Mouse (Mus musculus) liver, adult (tissue): ENCODE data around the gene Ctso.
A peak's percentile ranks its signal among the peaks of the same experiment; 100 is the strongest.

Source experiments
- GATA4 ChIP-seq: IDR thresholded peaks from 2 replicates; pipeline ENCODE4 v1.6.1; 2014; ENCODE audit warnings: mild to moderate bottlenecking, low read length; ENCODE audit not compliant: insufficient replicate concordance

The Ctso gene

DNA sequence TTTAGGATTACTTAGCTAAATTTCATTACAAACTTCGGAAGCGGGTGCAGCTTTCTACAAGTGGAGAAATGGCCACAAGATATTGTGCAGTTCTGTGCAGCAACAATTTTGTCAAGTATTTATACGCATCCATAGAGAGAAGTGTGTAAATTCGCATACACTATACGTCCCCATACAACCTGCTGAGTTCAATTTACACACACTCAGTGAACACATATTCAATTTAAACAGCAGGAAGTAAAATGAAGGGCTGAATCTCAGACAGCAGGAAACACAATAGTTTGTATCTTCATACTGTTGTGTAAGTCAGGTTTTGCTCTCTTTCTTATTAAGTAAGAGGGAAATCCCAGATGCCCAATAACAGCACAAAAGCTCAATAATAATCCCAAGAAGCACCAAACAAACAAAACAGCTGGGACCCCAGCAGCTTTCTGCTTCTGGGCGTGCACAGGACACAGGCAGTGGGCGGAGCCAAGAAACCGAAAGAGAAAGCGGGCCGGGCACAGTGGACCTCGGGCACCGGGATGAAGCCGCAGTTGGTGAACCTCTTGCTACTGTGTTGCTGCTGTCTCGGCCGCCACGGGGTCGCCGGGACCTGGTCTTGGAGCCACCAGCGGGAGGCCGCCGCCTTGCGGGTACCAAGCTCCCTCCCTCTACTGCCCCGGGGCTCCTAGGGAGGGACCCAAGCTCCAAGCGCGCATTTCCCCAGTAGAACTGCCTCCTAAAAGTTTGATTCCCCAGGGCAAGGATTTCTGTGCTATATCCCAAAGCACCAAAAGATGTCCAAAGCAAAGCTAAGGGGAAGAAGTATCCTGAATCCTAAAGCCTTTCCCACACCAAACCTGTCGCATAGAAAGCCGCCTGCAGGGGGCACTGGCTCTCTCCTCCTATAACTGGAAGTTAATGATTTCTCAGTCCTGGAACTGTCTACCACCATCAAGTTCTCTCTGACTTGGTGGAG, at the start of gene Ctso:
Gene Ctso, plus strand, starts transcription at position 461 of the 961 bp plus-strand sequence.
- no peak for TF ChIP-seq GATA4

DNA sequence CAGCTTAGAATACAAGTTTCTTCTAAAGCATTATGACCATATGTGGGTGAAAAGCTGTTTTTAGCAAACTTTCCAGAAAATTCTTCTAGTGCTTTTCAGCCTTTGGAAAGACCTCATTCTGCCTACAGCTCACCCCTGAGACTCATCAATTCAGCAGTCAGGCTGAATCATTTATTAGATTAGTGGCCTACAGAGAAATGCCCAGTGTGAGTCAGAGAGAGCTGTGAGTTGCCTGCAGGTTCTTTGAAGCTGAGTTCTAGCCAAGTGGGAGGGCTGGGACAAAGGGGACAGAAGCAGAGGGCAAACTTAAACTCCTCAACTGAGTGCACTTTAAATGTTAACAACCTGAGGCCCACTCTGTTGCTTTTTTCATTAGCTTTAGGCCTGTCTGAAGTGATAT, 48.5 kb upstream of the Ctso start:
- no peak for TF ChIP-seq GATA4

DNA sequence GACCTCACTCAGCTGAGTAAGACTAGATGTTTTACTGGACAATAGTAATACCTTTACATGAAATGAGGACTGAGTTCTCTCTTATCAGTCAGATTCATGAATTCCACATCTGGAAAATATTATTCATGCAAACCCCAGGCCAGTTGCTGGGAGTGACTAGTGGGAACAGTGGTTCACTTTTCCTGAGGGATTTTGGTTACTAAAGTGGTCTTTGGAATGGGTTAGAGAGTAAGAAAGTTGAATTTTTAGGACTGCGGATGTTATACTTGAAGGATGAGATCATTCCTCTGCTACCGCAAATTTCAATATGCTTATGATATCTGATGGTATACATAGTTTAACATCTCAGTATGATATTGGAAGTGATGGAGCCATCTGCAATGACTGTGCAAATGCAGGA, 46.8 kb upstream of the Ctso start:
- no peak for TF ChIP-seq GATA4

- no peak for TF ChIP-seq GATA4
Observed at GRCm38 (mm10) chr3:81889137-81889536, 43.3 kb upstream of the Ctso start.

GRCm38 (mm10) chr3:81910286-81911036, 21.9 kb upstream of the Ctso start:
- TF ChIP-seq GATA4: no peak

- no peak for TF ChIP-seq GATA4
Observed at GRCm38 (mm10) chr3:81916030-81916686, 16.2 kb upstream of the Ctso start.

GRCm38 (mm10) chr3:81917354-81917935, 15.0 kb upstream of the Ctso start:
- TF ChIP-seq GATA4: no peak

- TF ChIP-seq GATA4: no peak
Observed at GRCm38 (mm10) chr3:81918215-81918614, 14.2 kb upstream of the Ctso start.

DNA sequence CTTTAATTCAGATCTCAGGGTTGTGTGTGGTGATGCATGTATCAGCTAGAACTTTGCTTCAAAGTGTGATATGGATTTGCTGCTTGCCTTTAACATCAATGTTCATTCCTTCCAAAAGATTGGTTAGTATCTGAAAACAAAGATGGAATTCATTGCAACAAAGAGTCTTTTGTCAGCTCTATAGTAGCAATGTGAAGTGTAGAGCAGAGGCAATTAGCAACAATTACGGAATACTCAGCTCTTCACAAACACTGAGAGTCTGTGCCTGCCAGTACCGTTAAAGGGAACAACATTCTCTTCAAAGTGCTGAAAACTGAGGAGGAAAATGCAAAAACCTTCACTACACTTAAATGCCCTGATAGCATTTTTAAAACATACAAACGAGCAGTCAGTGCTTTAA, 12.7 kb upstream of the Ctso start:
- no peak for TF ChIP-seq GATA4

DNA sequence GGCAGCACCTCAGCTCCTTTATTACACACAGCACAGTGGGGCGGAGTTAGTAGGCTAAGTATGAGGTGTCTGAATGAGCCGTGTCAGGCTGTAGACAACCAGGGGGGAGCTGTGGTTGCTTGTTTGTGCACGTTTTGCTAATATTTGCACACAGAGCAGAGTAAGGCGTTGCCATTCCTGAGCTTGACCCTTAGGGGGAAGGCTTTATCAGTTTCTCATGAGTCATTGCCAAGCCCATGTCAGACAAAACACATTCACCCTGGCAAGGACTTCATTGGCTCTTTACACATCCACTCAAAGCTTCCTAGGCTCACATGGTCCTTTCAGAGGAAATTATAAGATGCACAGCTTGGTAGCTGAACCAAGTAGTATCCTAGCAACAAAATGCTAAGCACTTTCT, 9.5 kb upstream of the Ctso start:
- no peak for TF ChIP-seq GATA4

DNA sequence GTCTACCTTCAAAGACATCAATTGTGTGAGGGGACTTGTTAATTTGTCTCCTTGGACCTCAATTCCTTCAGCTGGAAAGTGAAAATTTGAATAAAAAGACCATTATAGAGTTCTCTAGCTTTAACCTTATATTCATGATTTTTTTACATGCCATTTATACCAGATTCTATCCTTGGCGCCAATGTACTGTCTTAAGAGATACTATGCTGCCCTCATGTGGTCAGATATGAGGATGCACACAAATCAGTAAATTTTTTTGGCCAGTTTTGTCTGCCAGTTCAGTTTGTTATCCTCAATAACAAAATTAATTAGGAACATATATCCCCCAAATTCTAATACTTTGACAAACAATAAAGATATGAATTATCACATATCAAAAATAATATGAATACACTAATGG, 7.5 kb upstream of the Ctso start:
- no peak for TF ChIP-seq GATA4

DNA sequence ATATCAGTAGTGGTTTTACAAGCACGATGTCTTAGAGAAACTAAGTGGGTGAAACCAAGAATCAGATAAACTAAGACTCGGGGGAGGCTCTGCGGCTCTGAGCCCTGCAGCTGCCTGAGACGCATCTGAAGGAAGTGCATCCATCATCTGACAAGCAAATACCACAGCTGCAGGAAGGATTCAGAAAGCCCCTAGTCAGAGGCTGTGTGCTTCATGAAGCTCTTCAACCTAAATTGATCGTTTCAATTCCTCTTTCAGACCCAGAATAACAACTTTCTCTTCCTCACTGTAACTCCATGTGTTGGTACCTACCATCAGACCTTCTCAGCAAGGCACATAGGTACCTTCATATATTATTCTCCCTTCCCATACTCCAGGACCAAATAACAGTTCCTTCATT, 6.5 kb upstream of the Ctso start:
- no peak for TF ChIP-seq GATA4

DNA sequence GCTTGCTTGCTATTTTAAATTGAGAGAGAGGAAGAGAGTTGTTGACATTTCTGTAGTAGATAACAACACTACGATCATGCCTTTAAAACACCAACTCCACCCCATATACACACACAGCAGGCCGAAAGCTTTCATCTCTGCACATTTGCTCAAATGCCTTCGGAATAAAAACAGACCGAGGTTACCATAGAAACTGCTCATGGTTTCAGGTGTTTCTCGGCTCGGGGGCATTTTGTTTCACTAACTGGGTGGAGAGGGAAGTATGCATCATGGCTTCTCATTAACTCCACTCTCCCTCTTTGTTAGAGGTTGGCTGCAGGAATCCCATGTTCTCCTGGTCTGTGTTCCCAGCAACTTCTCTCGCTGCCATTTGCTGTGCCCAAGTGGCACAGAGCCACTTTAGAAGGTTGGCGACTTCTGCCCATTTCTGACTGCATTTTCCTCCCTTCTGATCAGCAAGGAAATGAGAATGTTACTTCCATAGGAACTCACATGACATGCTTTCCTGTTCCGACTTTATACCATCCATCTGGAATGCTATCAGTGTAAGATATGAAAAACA, 5.6 kb upstream of the Ctso start:
- TF ChIP-seq GATA4: no peak

DNA sequence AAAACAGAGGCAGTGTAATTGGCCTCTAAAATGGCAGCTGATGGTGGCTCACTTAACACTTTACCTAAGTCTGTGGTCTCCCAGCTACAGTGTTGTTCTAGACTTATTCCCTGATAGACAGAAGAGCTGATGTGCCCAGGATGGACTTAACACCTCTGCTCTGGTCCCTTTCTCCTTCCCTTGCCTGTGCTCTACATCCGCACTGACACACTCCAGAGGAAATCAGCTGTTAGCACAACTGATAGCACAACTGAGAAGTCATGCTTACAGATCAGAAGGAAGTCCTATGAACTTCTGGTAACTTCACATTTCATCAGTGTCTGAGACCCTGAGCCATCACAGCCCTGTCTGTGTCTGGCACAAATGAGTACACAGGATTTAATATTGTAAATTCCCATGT, 3.3 kb upstream of the Ctso start:
- no peak for TF ChIP-seq GATA4

- no peak for TF ChIP-seq GATA4
Observed at GRCm38 (mm10) chr3:81931695-81932094, 706 bp upstream of the Ctso start.

GRCm38 (mm10) chr3:81933348-81933747, 947 bp downstream of the Ctso start:
- TF ChIP-seq GATA4: no peak

DNA sequence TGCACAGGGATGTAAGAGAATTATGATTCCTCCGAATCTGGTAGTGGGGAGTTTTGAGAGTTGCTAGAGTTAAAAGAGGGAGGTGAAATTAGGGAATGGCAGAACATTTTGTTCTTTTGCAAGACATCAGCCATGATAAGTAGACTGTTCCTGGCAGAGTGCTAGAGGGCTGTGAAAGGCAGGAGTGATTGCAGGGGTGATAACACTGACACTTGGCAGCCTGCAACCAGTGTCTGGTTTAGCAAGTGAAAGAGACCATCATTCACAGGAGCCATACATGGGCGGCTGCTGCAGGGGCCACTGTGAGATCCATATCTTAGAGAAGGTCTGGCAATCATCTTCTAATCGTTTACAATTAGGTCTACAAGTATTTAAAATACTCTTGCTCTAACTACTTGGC, 6.5 kb downstream of the Ctso start:
- peak; percentile 11; the same call in 1 of the 2 replicates for TF ChIP-seq GATA4
